Mouse (Mus musculus) midbrain, embryonic 12.5 days (tissue): ENCODE data around the gene Spata33. TPM values are rescaled to one million over a fixed set of nuclear protein-coding genes. Genes with fewer than 3 reads are reported as not detected.
A peak's percentile ranks its signal among the peaks of the same experiment; 100 is the strongest.
"Not testable (repeated sequence)": the region's sequence is repeated elsewhere in the genome, so short reads cannot be mapped to it uniquely, and the experiment has no call there.

Experiments used
- ATAC-seq: fragments of 200-750 bp; cut with Nextera tagmentation; 2 replicates; pipeline ENCODE4 v1.8.0; 2017; ENCODE audit warnings: low read depth, moderate TSS enrichment, moderate library complexity; ENCODE audit not compliant: low FRiP score
- H3K27ac ChIP-seq: fragments of 300-500 bp; sonication (generic); replicated peaks from 2 replicates; pipeline ENCODE4 v1.5.1; 2016; ENCODE audit warnings: mild to moderate bottlenecking
- H3K27me3 ChIP-seq: fragments of 300-500 bp; sonication (generic); 2 replicates; pipeline ENCODE4 v1.6.1; 2016; ENCODE audit warnings: mild to moderate bottlenecking
- H3K36me3 ChIP-seq: fragments of 300-500 bp; sonication (generic); 2 replicates; pipeline ENCODE4 v1.6.1; 2016
- H3K4me1 ChIP-seq: fragments of 300-500 bp; sonication (generic); 2 replicates; pipeline ENCODE4 v1.6.1; 2016
- H3K4me2 ChIP-seq: fragments of 300-500 bp; sonication (generic); replicated peaks from 2 replicates; pipeline ENCODE4 v1.6.1; 2016; ENCODE audit warnings: mild to moderate bottlenecking, moderate library complexity
- H3K4me3 ChIP-seq: fragments of 300-500 bp; sonication (generic); 2 replicates; pipeline ENCODE4 v1.5.1; 2016; ENCODE audit warnings: mild to moderate bottlenecking
- H3K9ac ChIP-seq: fragments of 300-500 bp; sonication (generic); replicated peaks from 2 replicates; pipeline ENCODE4 v1.6.1; 2016; ENCODE audit warnings: mild to moderate bottlenecking, moderate library complexity
- H3K9me3 ChIP-seq: fragments of 300-500 bp; sonication (generic); 2 replicates; pipeline ENCODE4 v1.6.1; 2016; ENCODE audit warnings: mild to moderate bottlenecking
- WGBS: fragments of 180-500 bp; shearing (Covaris S2); methylation state at CpG from one replicate; pipeline ENCODE4 v1.1.7; 2016; 5-methylcytosine and 5-hydroxymethylcytosine counted together
- polyA plus RNA-seq: library from polyadenylated mRNA; unstranded; fragments of >200 nt; fragmentation: Nextera tagmentation; extraction: Ambion mirVana; gene quantifications from 2 replicates; pipeline ENCODE4 v1.2.1, GENCODE M21; 2016

The Spata33 gene
- polyA plus RNA-seq, 1 experiment from 2014 or later: 6.5 TPM

DNA sequence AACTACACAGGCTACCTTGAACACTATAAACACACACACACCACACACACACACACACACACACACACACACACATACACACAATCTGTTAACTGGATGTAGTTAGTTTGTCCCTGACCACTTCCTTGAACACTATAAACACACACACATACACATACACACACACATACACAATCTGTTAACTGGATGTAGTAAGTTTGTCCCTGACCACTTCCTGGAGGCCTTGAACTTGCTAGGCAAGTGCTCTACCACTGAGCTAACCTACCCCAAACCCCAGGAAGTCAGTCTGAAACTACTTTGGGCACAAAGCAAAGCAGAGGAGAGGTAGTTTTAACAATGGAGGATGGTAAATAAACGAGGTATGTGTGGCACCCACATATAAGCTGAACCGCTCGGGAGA is 9.1 kb upstream of the Spata33 start:
- WGBS: 85% methylated on average over 3 of the region's 3 CpGs
- H3K27me3 ChIP-seq: 0 out of 2 replicates have a peak, but pooled peaks cover 4% of the 10 kb centered on the region
- H3K4me1 ChIP-seq: no peaks in the 10 kb centered on the region
- no peak overlapping the region for H3K9ac ChIP-seq
- no peaks in the 10 kb centered on the region for H3K9me3 ChIP-seq
- ATAC-seq: no peak
- no peak overlapping the region for H3K4me3 ChIP-seq
- no peak overlapping the region for H3K27ac ChIP-seq
- H3K4me2 ChIP-seq: no peak overlapping the region
- peaks cover 38% of the 10 kb centered on the region for H3K36me3 ChIP-seq

DNA sequence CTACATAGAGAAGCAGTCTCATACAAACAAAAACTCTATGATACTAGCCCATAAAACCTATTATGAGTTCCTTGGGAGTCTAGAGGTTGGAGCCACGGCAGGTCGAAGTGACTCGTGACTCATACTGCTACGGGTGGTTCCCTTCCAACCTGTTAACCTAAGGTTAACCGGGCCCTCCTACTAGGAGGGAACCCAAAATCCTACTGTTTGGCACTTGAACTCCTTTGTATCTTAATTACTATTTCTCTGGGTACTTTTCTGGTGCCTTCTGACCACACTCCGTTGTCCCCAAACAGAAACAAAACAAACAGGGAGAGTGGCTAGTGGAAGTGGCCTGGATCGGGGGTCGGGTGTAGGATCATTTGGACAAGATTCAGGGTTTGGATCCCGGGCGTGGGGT is 756 bp upstream of the Spata33 start:
- H3K9ac ChIP-seq: peak overlapping the region; percentile 94
- 52% methylated on average over 10 of the region's 10 CpGs for WGBS
- no peak for ATAC-seq
- H3K9me3 ChIP-seq: no peaks in the 10 kb centered on the region
- peaks cover 33% of the 10 kb centered on the region for H3K36me3 ChIP-seq
- H3K27me3 ChIP-seq: no peaks in the 10 kb centered on the region
- H3K4me2 ChIP-seq: peak overlapping the region; percentile 95
- peak overlapping the region; percentile 79 for H3K4me3 ChIP-seq
- peaks cover 23% of the 10 kb centered on the region for H3K4me1 ChIP-seq
- no peak overlapping the region for H3K27ac ChIP-seq

GRCm38 (mm10) chr8:123213118-123213772 is 613 bp downstream of the Spata33 start:
- WGBS: 23% methylated on average over 22 of the region's 22 CpGs
- Histone ChIP-seq H3K27ac (peak overlapping the region; percentile 66), H3K4me3 (peak overlapping the region; percentile 79), H3K27me3 (no peaks in the 10 kb centered on the region), H3K9me3 (no peaks in the 10 kb centered on the region), H3K4me1 (peaks cover 23% of the 10 kb centered on the region), H3K36me3 (peaks cover 19% of the 10 kb centered on the region), H3K9ac (peak overlapping the region; percentile 94), H3K4me2 (peak overlapping the region; percentile 95)
- ATAC-seq: no peak

DNA sequence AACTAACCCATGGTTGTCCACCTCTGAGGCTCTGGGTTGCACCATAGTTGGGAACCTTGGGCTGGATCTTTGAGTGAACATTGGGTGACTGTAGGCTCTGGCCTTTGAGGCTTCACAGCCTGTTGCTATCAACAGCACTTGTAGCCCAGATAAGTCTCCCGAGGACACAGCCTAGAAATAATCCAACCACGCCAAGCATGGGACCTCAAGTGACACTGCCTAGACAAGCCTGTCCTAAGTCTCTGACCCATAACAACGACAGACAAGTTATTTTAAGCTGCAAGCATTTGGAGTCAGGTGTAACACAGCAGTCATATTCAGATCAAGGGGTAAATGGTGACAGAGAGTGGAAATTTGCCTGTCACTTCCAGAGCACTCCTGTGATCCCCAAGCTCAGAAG is 2.8 kb downstream of the Spata33 start:
- ATAC-seq: no peak
- no peaks in the 10 kb centered on the region for H3K27me3 ChIP-seq
- 83% methylated on average over 3 of the region's 3 CpGs for WGBS

GRCm38 (mm10) chr8:123220917-123221316 is 8.3 kb downstream of the Spata33 start:
- no peaks in the 10 kb centered on the region for H3K36me3 ChIP-seq
- 92% methylated on average over 1 of the region's 1 CpGs for WGBS
- no peaks in the 10 kb centered on the region for H3K27me3 ChIP-seq
- no peak overlapping the region for H3K27ac ChIP-seq
- H3K4me1 ChIP-seq: peaks cover 14% of the 10 kb centered on the region
- ATAC-seq: no peak
- H3K4me3 ChIP-seq: no peak overlapping the region
- no peak overlapping the region for H3K4me2 ChIP-seq
- no peak overlapping the region for H3K9ac ChIP-seq
- no peaks in the 10 kb centered on the region for H3K9me3 ChIP-seq

More for the DNA sequence above, 2.8 kb downstream of the Spata33 start:
- Histone ChIP-seq H3K4me1 (peaks cover 23% of the 10 kb centered on the region), H3K4me3 (no peak overlapping the region), H3K36me3 (no peaks in the 10 kb centered on the region; the same call in 1 of the 2 replicates), H3K9ac (no peak overlapping the region), H3K27ac (no peak overlapping the region), H3K4me2 (no peak overlapping the region), H3K9me3 (no peaks in the 10 kb centered on the region)

GRCm38 (mm10) chr8:123224278-123225266 is 11.9 kb downstream of the Spata33 start, which contains the start of gene Cdk10:
TSS of gene Cdk10 (plus strand) at chr8:123224842.
- H3K9me3 ChIP-seq: no peaks in the 10 kb centered on the region
- peak within 1 kb of the TSS; percentile 89 for H3K9ac ChIP-seq
- H3K4me2 ChIP-seq: peak within 1 kb of the TSS; percentile 84
- peak within 1 kb of the TSS; percentile 81 for H3K4me3 ChIP-seq
- ATAC-seq: peak; percentile 92
- no peaks in the 10 kb centered on the region for H3K27me3 ChIP-seq
- peak within 1 kb of the TSS; percentile 79 for H3K27ac ChIP-seq
- WGBS: 4% methylated on average over 59 of the region's 59 CpGs
- peaks cover 27% of the 10 kb centered on the region for H3K36me3 ChIP-seq
- peaks cover 14% of the 10 kb centered on the region for H3K4me1 ChIP-seq

GRCm38 (mm10) chr8:123228416-123228815 is 15.8 kb downstream of the Spata33 start:
- Histone ChIP-seq H3K4me3 (no peak overlapping the region), H3K4me1 (peaks cover 14% of the 10 kb centered on the region), H3K27ac (no peak overlapping the region), H3K27me3 (peaks cover 8% of the 10 kb centered on the region), H3K9me3 (no peaks in the 10 kb centered on the region), H3K9ac (no peak overlapping the region), H3K4me2 (no peak overlapping the region), H3K36me3 (peaks cover 27% of the 10 kb centered on the region)
- ATAC-seq: no peak
- 93% methylated on average over 1 of the region's 1 CpGs for WGBS

- WGBS: 92% methylated on average over 11 of the region's 11 CpGs
- not testable (repeated sequence) for H3K27ac ChIP-seq, H3K4me2 ChIP-seq, H3K9ac ChIP-seq, H3K9me3 ChIP-seq, H3K4me3 ChIP-seq, ATAC-seq
- peaks cover 15% of the 10 kb centered on the region for H3K4me1 ChIP-seq
- peaks cover 27% of the 10 kb centered on the region for H3K36me3 ChIP-seq
- peaks cover 27% of the 10 kb centered on the region for H3K27me3 ChIP-seq
Measured at GRCm38 (mm10) chr8:123230326-123230725, 17.7 kb downstream of the Spata33 start.

DNA sequence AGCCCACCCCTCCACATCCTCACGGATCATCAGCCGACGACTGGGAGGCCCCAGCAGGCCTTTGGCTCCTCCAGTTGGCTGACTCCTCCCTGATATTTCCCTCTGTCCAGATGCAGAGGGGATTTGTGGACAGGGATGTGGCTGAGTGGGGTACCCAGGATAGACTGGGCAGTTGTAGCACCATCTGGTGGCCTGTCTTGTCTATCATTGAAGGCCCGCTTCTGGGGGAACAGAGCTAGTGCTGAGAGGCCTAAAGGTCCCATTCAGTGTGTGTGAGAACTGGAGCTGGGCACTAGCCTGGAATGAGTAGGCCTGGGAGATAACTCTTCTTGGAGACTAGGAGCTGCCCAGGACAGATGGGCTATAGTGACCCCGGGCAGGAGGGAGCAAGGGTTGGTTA is 19.1 kb downstream of the Spata33 start:
- Histone ChIP-seq H3K9me3 (no peaks in the 10 kb centered on the region), H3K27me3 (peaks cover 40% of the 10 kb centered on the region), H3K4me2 (no peak overlapping the region), H3K4me3 (no peak overlapping the region), H3K4me1 (peaks cover 22% of the 10 kb centered on the region), H3K27ac (no peak overlapping the region), H3K36me3 (peaks cover 27% of the 10 kb centered on the region), H3K9ac (no peak overlapping the region)
- WGBS: 57% methylated on average over 5 of the region's 5 CpGs
- no peak for ATAC-seq

DNA sequence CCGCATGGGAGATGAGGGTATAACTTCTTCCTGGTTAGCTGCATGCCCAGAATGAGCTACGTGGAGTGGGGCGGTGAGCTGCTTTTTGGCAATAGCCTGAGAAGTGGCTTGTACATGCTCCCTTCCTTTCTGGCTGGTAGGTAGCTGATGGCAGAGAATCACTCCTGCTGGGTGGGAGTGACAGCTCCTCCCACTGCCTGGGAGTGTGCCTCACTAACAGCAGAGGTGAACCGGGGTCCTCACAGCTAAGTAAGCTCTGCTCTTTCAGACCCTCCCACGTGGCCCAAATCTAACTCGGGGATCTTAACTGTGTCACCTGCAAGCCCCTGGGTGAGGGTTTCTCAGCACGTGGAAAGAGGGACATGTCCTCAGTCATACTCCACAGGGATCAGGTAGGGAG is 19.9 kb downstream of the Spata33 start:
- no peak overlapping the region for H3K4me3 ChIP-seq
- 51% methylated on average over 7 of the region's 7 CpGs for WGBS
- H3K9me3 ChIP-seq: no peaks in the 10 kb centered on the region
- H3K36me3 ChIP-seq: peaks cover 20% of the 10 kb centered on the region
- ATAC-seq: no peak
- no peak overlapping the region for H3K27ac ChIP-seq
- peaks cover 42% of the 10 kb centered on the region for H3K27me3 ChIP-seq
- H3K9ac ChIP-seq: no peak overlapping the region
- no peak overlapping the region for H3K4me2 ChIP-seq
- H3K4me1 ChIP-seq: peaks cover 22% of the 10 kb centered on the region

DNA sequence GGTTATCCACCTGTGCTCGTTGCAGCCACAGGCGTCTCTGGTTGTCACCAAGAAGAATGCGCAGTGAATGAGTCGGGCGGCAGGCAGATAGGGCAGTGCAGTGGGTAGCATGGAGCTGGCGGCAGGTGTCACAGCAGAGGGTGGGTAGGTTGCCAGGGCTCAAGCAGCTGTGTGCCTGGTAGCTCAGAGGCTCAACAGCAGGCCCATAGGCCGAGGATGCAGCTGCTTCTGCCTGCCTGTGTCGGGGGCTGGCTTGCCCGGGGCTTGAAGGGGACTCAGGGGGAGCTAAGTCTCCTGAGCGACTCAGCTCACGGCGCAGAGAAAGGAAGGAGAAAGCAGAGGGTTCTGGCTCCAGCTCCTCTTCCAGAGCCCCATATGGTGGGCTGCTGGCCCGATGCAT is 20.7 kb downstream of the Spata33 start:
- Histone ChIP-seq H3K9ac (no peak overlapping the region), H3K27ac (no peak overlapping the region), H3K4me2 (no peak overlapping the region), H3K27me3 (peaks cover 42% of the 10 kb centered on the region), H3K9me3 (no peaks in the 10 kb centered on the region), H3K4me1 (peaks cover 22% of the 10 kb centered on the region), H3K4me3 (no peak overlapping the region), H3K36me3 (peaks cover 12% of the 10 kb centered on the region)
- ATAC-seq: no peak
- WGBS: 59% methylated on average over 13 of the region's 13 CpGs

- 81% methylated on average over 11 of the region's 11 CpGs for WGBS
- no peaks in the 10 kb centered on the region for H3K9me3 ChIP-seq
- peaks cover 22% of the 10 kb centered on the region for H3K4me1 ChIP-seq
- H3K27ac ChIP-seq: no peak overlapping the region
- H3K9ac ChIP-seq: no peak overlapping the region
- no peak overlapping the region for H3K4me2 ChIP-seq
- H3K4me3 ChIP-seq: no peak overlapping the region
- peaks cover 7% of the 10 kb centered on the region for H3K36me3 ChIP-seq
- no peak for ATAC-seq
- peaks cover 42% of the 10 kb centered on the region for H3K27me3 ChIP-seq
Measured at GRCm38 (mm10) chr8:123233760-123234159, 21.1 kb downstream of the Spata33 start.
